Mouse (Mus musculus) lung, embryonic 14.5 days (tissue): ENCODE measurements at regions not wholly inside any gene's neighbourhood (a gene's known extent, or its start where the extent isn't known, plus 50 kb on each side); places are given as distances from the start of the nearest gene placed in this dataset.
"Not testable (repeated sequence)": the region's sequence is repeated elsewhere in the genome, so short reads cannot be mapped to it uniquely, and the experiment has no call there.

Experiments used
- ATAC-seq: fragments of 200-750 bp; cut with Nextera tagmentation; 2 replicates; pipeline ENCODE4 v1.8.0; 2017; ENCODE audit warnings: mild to moderate bottlenecking, moderate TSS enrichment, moderate library complexity; ENCODE audit not compliant: insufficient read depth
- DNase-seq: peaks from one replicate; pipeline ENCODE4 v3.0.0-alpha.2; 2015
- H3K27ac ChIP-seq: fragments of 300-500 bp; sonication (generic); 2 replicates; pipeline ENCODE4 v1.5.1; 2014; ENCODE audit warnings: low read depth, mild to moderate bottlenecking, moderate library complexity
- H3K27me3 ChIP-seq: fragments of 300-500 bp; sonication (generic); 2 replicates; pipeline ENCODE4 v1.6.1; 2014; ENCODE audit warnings: low read length, control low read depth; ENCODE audit not compliant: insufficient read depth
- H3K36me3 ChIP-seq: fragments of 300-500 bp; sonication (generic); 2 replicates; pipeline ENCODE4 v1.6.1; 2014; ENCODE audit warnings: control low read depth; ENCODE audit not compliant: insufficient read depth
- H3K4me1 ChIP-seq: fragments of 300-500 bp; sonication (generic); 2 replicates; pipeline ENCODE4 v1.6.1; 2014; ENCODE audit warnings: antibody characterized with exemption, control low read depth; ENCODE audit not compliant: insufficient read depth
- H3K4me2 ChIP-seq: fragments of 300-500 bp; sonication (generic); 2 replicates; pipeline ENCODE4 v1.6.1; 2014; ENCODE audit warnings: mild to moderate bottlenecking
- H3K4me3 ChIP-seq: fragments of 300-500 bp; sonication (generic); 2 replicates; pipeline ENCODE4 v1.5.1; 2014; ENCODE audit warnings: low read depth, low read length
- H3K9ac ChIP-seq: fragments of 300-500 bp; sonication (generic); 2 replicates; pipeline ENCODE4 v1.6.1; 2014
- H3K9me3 ChIP-seq: fragments of 300-500 bp; sonication (generic); 2 replicates; pipeline ENCODE4 v1.6.1; 2016; ENCODE audit warnings: low read depth, low read length, control low read depth
- CTCF ChIP-seq: IDR thresholded peaks from 2 replicates; pipeline ENCODE4 v1.5.1; 2016; ENCODE audit warnings: antibody characterized with exemption, low read depth
- WGBS: fragments of 180-500 bp; shearing (Covaris S2); extraction: QIAGEN DNeasy Blood & Tissue Kit; methylation state at CpG from one replicate; pipeline ENCODE4 v1.1.7; 2014; 5-methylcytosine and 5-hydroxymethylcytosine counted together

DNA sequence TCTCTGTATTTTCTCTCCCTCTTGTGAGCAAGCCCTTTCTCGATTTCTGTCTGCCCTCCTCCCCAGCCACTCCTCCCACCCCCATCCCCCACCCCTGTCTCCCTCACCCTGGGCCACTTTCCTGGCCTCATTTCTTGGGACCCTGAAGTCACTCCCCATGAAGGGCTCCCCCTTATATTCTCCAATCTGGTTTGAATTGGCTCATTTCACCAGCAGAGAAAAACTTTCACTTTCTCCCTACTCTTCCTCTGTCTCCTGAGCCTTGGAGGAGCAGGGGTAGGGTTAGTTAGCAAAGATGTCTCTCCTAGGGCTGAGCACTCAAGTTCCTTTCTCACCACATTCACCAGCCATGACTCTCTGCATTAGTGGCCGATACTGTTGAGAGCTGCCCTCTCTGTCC is 60.5 kb upstream of the Zfp366 start:
- ATAC-seq (no peak), DNase-seq (no peak)
- TF ChIP-seq CTCF = no peak
- H3K9ac ChIP-seq = no peak overlapping the region
- H3K36me3 ChIP-seq = no peaks in the 10 kb centered on the region
- H3K27me3 ChIP-seq = no peaks in the 10 kb centered on the region
- H3K9me3 ChIP-seq = no peaks in the 10 kb centered on the region
- no peaks in the 10 kb centered on the region for H3K4me1 ChIP-seq
- H3K27ac ChIP-seq = peak overlapping the region; percentile 50; the same call in 1 of the 2 replicates
- H3K4me2 ChIP-seq = no peak overlapping the region
- H3K4me3 ChIP-seq = no peak overlapping the region
- WGBS = 24% methylated on average over 2 of the region's 2 CpGs

DNA sequence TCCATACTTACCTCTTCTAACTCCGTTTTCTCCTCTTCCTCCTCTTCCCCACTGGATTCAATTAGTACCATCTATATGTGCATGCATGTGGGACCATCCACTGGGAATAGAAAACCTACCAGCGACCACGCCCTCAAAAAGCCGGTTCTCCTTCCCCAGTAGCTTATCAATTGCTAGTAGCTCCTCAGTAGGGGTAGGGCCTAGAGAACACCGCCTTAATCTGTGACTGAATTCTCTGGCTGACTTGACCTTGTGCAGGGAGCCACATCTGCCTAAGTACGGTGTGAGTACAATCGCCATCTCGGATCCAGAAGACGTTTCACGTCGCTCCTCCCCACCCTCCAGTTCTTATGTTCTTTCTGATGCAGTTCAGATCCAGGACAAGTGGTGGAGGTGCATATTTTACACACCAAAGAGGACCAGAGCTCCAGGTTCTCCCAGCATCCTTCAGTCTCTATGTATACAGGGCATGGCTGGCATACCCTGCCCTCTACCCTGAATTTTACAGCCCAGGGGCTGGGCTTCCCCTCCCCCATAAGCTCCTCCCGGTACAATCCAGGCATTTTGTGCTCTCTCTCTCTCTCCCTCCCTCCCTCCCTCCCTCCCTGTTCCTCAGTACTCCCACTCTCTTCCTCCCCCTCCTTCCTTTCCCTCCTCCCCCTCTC is 61.0 kb upstream of the Zfp366 start:
- 67% methylated on average over 12 of the region's 12 CpGs for WGBS

DNA sequence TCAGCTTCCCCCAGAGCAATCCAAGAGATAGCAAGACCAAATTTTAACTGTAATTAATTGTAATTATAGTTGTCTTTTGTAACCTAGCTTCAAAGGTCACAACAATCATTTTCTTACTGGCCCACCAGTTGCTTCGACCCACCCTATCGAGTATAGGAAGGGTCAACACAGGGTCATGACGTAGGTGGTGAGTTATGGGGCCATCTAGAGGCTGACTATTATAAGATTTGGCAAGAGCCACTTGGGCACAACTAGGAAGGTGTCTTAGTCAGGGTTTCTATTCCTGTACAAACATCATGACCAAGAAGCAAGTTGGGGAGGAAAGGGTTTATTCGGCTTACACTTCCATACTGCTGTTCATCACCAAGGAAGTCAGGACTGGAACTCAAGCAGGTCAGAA is 62.1 kb upstream of the Zfp366 start:
- H3K27ac ChIP-seq, H3K4me1 ChIP-seq, H3K9ac ChIP-seq, H3K36me3 ChIP-seq, H3K9me3 ChIP-seq, H3K4me3 ChIP-seq, ATAC-seq, DNase-seq, H3K4me2 ChIP-seq, H3K27me3 ChIP-seq: not testable (repeated sequence)
- 81% methylated on average over 3 of the region's 4 CpGs for whole genome bisulfite sequencing

More for the DNA sequence above, 61.0 kb upstream of the Zfp366 start:
- ATAC-seq (no peak), DNase-seq (no peak)
- no peaks in the 10 kb centered on the region for H3K27me3 ChIP-seq
- no peak overlapping the region for H3K4me3 ChIP-seq
- no peak overlapping the region for H3K4me2 ChIP-seq
- no peaks in the 10 kb centered on the region for H3K36me3 ChIP-seq
- H3K27ac ChIP-seq = no peak overlapping the region
- TF ChIP-seq CTCF = no peak
- no peaks in the 10 kb centered on the region for H3K9me3 ChIP-seq
- H3K4me1 ChIP-seq = no peaks in the 10 kb centered on the region
- no peak overlapping the region for H3K9ac ChIP-seq

DNA sequence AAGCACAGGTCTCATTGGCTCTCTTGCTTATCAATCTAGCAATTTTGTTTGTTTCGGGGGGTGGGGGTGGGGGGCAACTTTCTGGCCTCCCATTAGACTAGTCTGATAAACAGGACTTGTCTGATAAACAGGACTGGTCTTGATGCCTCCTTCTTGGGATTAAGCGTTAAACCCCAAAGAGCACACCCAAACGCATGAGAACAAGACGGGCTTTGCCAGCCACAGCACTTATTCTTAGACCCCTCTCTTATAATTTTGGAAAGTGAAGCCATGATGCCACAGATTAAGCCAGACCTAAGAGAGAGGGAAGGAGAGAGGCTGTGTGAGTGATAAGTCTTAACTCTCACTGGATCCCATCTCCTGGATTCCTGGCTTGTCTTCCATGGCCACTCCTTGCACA is 63.5 kb upstream of the Zfp366 start:
- no peak overlapping the region for H3K4me3 ChIP-seq
- no peaks in the 10 kb centered on the region for H3K9me3 ChIP-seq
- H3K4me2 ChIP-seq = no peak overlapping the region
- ATAC-seq (no peak), DNase-seq (no peak)
- no peaks in the 10 kb centered on the region for H3K36me3 ChIP-seq
- H3K4me1 ChIP-seq = no peaks in the 10 kb centered on the region
- no peak overlapping the region for H3K27ac ChIP-seq
- H3K27me3 ChIP-seq = no peaks in the 10 kb centered on the region
- 92% methylated on average over 4 of the region's 4 CpGs for WGBS
- H3K9ac ChIP-seq = no peak overlapping the region
- no peak for TF ChIP-seq CTCF

DNA sequence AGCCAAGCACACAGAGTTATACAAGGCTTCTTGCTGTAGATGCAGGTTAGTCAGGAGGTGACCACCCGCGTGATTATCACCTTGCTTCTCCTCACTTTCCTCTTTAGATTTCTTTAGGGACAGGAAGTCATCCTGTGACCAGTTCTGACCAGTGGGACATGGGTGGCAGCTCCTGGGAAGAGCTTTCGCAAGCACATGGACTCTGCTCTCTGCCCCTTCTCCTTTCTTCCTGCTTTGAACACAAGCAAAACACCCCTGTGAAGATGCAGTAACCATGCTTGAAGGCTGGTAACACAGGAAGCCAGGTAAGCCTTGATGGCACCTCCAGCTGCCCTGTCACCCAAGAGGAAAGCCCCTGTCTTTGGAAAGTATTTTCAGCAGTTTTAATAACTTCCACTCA is 64.7 kb upstream of the Zfp366 start:
- no peaks in the 10 kb centered on the region for H3K9me3 ChIP-seq
- H3K36me3 ChIP-seq = no peaks in the 10 kb centered on the region
- H3K4me2 ChIP-seq = no peak overlapping the region
- no peak for TF ChIP-seq CTCF
- no peak for ATAC-seq
- H3K4me1 ChIP-seq = no peaks in the 10 kb centered on the region
- H3K9ac ChIP-seq = no peak overlapping the region
- DNase-seq = no peak
- no peaks in the 10 kb centered on the region for H3K27me3 ChIP-seq
- WGBS = 83% methylated on average over 3 of the region's 3 CpGs
- H3K27ac ChIP-seq = no peak overlapping the region
- no peak overlapping the region for H3K4me3 ChIP-seq

DNA sequence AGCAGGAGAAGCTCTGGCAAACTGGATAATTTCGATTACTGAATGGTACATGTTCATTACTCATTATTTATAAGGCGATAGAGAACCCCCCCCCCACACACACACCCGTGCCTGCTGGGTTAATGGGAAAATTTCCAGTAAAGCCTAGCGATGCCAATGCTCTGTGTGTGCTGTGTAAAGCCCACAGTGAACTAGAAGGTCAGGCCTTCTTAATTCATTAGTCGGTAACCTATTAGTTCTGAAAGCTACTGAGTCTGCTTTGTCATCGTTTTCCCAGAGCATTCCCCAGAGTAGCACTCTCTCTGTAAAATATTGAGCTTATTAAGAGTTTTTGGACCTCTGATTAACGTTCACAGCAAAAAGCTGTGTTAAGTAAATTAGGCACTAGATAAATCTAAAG is 65.7 kb upstream of the Zfp366 start:
- no peak overlapping the region for H3K4me3 ChIP-seq
- H3K27ac ChIP-seq = no peak overlapping the region
- H3K9ac ChIP-seq = no peak overlapping the region
- ATAC-seq (no peak), DNase-seq (no peak)
- TF ChIP-seq CTCF = no peak
- 69% methylated on average over 7 of the region's 7 CpGs for WGBS
- no peaks in the 10 kb centered on the region for H3K36me3 ChIP-seq
- no peaks in the 10 kb centered on the region for H3K27me3 ChIP-seq
- no peaks in the 10 kb centered on the region for H3K4me1 ChIP-seq
- H3K4me2 ChIP-seq = no peak overlapping the region
- H3K9me3 ChIP-seq = no peaks in the 10 kb centered on the region

DNA sequence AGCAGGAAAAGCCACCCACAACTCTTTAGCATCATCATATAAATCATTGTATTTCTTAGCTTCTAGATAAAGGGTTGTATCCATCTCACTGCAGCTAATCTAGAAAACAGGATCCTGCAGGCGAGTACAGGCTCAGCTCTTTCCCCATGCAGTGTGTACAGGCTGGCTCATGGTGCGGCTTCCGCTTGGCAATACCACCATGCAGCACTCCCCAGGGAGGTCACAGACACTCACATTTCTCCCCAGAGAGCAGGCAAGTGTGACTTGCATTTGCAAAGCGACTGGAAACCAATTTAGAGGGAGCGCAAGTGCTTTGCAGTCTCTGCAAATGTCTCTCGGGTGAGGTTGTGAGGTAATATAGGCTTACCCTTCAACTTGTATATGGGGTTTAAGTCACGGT is 69.1 kb upstream of the Zfp366 start:
- H3K27me3 ChIP-seq = no peaks in the 10 kb centered on the region
- peak; percentile 43 for DNase-seq
- no peak overlapping the region for H3K9ac ChIP-seq
- H3K4me2 ChIP-seq = no peak overlapping the region
- H3K4me3 ChIP-seq = no peak overlapping the region
- WGBS = 71% methylated on average over 7 of the region's 7 CpGs
- no peak for TF ChIP-seq CTCF
- peak; percentile 65; the same call in 1 of the 2 replicates for ATAC-seq
- H3K36me3 ChIP-seq = no peaks in the 10 kb centered on the region
- no peak overlapping the region for H3K27ac ChIP-seq
- no peaks in the 10 kb centered on the region for H3K4me1 ChIP-seq
- no peaks in the 10 kb centered on the region for H3K9me3 ChIP-seq

DNA sequence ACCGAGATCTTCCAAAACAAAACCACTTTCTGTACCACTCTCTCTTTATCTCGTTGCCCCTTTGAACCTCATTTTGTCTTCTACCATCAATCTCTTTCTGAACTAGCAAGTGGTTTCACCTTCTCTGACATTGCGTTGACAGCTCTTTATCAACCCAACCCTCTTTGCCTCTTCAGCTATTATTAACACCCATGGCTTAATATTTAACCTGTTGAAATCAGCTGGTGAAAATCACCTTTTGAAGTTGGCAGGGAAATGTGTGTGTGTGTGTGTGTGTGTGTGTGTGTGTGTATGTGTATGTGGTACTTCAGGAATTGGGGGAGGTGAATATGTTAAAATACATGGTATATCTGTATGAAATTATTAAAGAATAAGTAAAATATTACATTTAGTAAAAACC is 70.1 kb upstream of the Zfp366 start:
- DNase-seq (no peak), ATAC-seq (no peak)
- Histone ChIP-seq H3K4me3 (no peak overlapping the region), H3K9ac (no peak overlapping the region), H3K27me3 (no peaks in the 10 kb centered on the region), H3K36me3 (no peaks in the 10 kb centered on the region), H3K9me3 (no peaks in the 10 kb centered on the region), H3K4me1 (no peaks in the 10 kb centered on the region), H3K27ac (no peak overlapping the region), H3K4me2 (no peak overlapping the region)
- WGBS = 20% methylated on average over 3 of the region's 3 CpGs
- no peak for TF ChIP-seq CTCF
